In the genomic region with DNA sequence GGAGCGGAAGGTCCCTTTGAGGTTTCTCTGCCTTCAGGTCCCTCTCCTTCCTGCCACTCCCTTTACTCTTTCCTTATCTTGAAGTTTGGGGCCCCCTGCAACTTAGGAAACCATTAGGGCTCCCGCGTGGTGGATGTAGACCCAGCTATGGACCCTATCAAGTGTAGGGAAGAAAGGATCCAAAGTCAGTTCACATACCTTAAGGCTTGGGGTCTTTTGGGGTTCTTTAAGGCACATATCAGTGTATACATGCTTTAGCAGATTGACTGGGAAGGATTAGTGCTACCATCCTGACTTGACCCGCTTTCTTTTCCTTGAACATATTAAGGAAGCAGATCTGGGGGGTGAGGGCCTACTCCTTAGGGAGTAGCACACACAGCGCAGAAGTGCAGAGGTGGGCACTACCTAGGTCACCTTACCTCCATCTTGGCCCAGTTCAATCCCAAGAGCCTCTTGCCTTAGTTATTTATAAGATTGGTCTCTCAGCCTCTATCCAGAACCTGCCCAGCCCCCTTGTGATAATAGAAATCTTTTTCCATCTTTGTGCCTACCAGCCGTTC, we compare ENCODE assay signal across 11 mouse cellular contexts. TPM values are rescaled to one million over a fixed set of nuclear protein-coding genes. Genes with fewer than 3 reads are reported as not detected.
DNase-seq lines count a peak whose midpoint lies in the region; ATAC-seq and TF ChIP-seq lines count a peak whose summit lies in the region.
"Had no signal": no experiment of that assay in that cellular context is flagged by ENCODE, and none has a peak within 500 bp of the region (broad histone marks: within the 10 kb centered on the region; RNA-seq: fewer than 3 reads in every experiment).

No protein-coding gene starts in this region.

- WGBS in forebrain, embryonic 14.5 days = under 1% methylated on average over 6 of the region's 6 CpGs
- WGBS in limb, embryonic 11.5 days = 2% methylated on average over 6 of the region's 6 CpGs
- 2% methylated on average over 6 of the region's 6 CpGs for WGBS in olfactory bulb, adult 2 months

- DNase-seq in layer of hippocampus, adult 2 months (ENCODE audit: low spot score in 2 of 2) = no peak
- DNase-seq in layer of hippocampus, postnatal 25 days (ENCODE audit: extremely low spot score in 1 of 2, low spot score in 1 of 2) = no peak
- DNase-seq in forebrain, embryonic 14.5 days (ENCODE audit: low spot score) = peak; percentile 50
- DNase-seq in limb, embryonic 11.5 days (ENCODE audit: low spot score) = no peak
- no peak for DNase-seq in spleen, postnatal 4 days (ENCODE audit: low spot score in 2 of 2)
- no peak for DNase-seq in lung, adult 18-20 months
- DNase-seq: gastrocnemius, postnatal 14 days; liver, embryonic 13.5 days had no signal

- H3K36me3 ChIP-seq in forebrain, embryonic 14.5 days (ENCODE audit: control insufficient read depth, insufficient read depth, low read length) = peaks cover 77% of the 10 kb centered on the region
- H3K36me3 ChIP-seq in limb, embryonic 11.5 days (ENCODE audit: control insufficient read depth, insufficient read depth, low read length) = no peaks in the 10 kb centered on the region
- H3K36me3 ChIP-seq: kidney, embryonic 15.5 days; liver, embryonic 13.5 days had no signal

- no peak for ATAC-seq in forebrain, embryonic 14.5 days
- no peak for ATAC-seq in limb, embryonic 11.5 days (ENCODE audit: insufficient number of reproducible peaks, low FRiP score, low TSS enrichment, low read depth)
- no peak for ATAC-seq in inflammation-experienced regulatory T-cells, adult 6 months

- H3K9me3 ChIP-seq in forebrain, embryonic 14.5 days (replicated peaks; ENCODE audit: control insufficient read depth, low read length) = no peaks in the 10 kb centered on the region
- no peaks in the 10 kb centered on the region for H3K9me3 ChIP-seq in limb, embryonic 11.5 days (ENCODE audit: control insufficient read depth, low read length)
- H3K9me3 ChIP-seq: kidney, embryonic 15.5 days; liver, embryonic 13.5 days had no signal

- peaks cover 18% of the 10 kb centered on the region for H3K4me1 ChIP-seq in forebrain, embryonic 14.5 days (ENCODE audit: control insufficient read depth, insufficient read depth, low read length)
- H3K4me1 ChIP-seq in limb, embryonic 11.5 days (ENCODE audit: control insufficient read depth, insufficient read depth, low read length) = peaks cover 6% of the 10 kb centered on the region; the same call in 1 of the 2 replicates
- H3K4me1 ChIP-seq in olfactory bulb, adult 2 months (ENCODE audit: control insufficient read depth, insufficient read depth, low read length) = peaks cover 20% of the 10 kb centered on the region

- peak overlapping the region; percentile 100 for H3K9ac ChIP-seq in forebrain, embryonic 14.5 days (ENCODE audit: low read length)
- no peak overlapping the region for H3K9ac ChIP-seq in limb, embryonic 11.5 days (ENCODE audit: low read length)
- H3K9ac ChIP-seq: kidney, embryonic 15.5 days; liver, embryonic 13.5 days had no signal

- no peaks in the 10 kb centered on the region for H3K27me3 ChIP-seq in forebrain, embryonic 14.5 days (replicated peaks; ENCODE audit: control insufficient read depth, insufficient read depth, low read length)
- H3K27me3 ChIP-seq in limb, embryonic 11.5 days (ENCODE audit: control insufficient read depth, insufficient read depth, low read length) = peaks cover 100% of the 10 kb centered on the region

- peak overlapping the region; percentile 97 for H3K27ac ChIP-seq in layer of hippocampus, adult 2 months
- peak overlapping the region; percentile 100 for H3K27ac ChIP-seq in forebrain, embryonic 14.5 days (ENCODE audit: low read depth, low read length)
- H3K27ac ChIP-seq in limb, embryonic 11.5 days (replicated peaks; ENCODE audit: low read depth, low read length) = no peak overlapping the region
- H3K27ac ChIP-seq in olfactory bulb, adult 2 months (ENCODE audit: insufficient read depth, low read depth, low read length) = peak overlapping the region; percentile 91
- H3K27ac ChIP-seq: kidney, embryonic 15.5 days; liver, embryonic 13.5 days had no signal

- H3K4me3 ChIP-seq in layer of hippocampus, adult 2 months = peak overlapping the region; percentile 85
- peak overlapping the region; percentile 99 for H3K4me3 ChIP-seq in forebrain, embryonic 14.5 days (ENCODE audit: low read depth, low read length)
- H3K4me3 ChIP-seq in limb, embryonic 11.5 days (ENCODE audit: low read depth, low read length) = 0 out of 2 replicates have a peak overlapping the region, but pooled peaks have one; percentile 5
- H3K4me3 ChIP-seq in olfactory bulb, adult 2 months (ENCODE audit: insufficient read depth, low read depth, low read length) = peak overlapping the region; percentile 91
- H3K4me3 ChIP-seq: kidney, embryonic 15.5 days; liver, embryonic 13.5 days had no signal

- no peak for TF ChIP-seq CTCF in layer of hippocampus, adult 2 months (conservative IDR thresholded peaks at IDR 0.05)
- no peak for TF ChIP-seq CTCF in olfactory bulb, adult 2 months (IDR thresholded peaks at IDR 0.05; ENCODE audit: insufficient read depth, low read depth, low read length)

- TF ChIP-seq POLR2A in olfactory bulb, adult 2 months (IDR thresholded peaks at IDR 0.05; ENCODE audit: insufficient read depth, low read depth, low read length) = no peak

- H3K4me2 ChIP-seq in forebrain, embryonic 14.5 days (ENCODE audit: low read length) = peak overlapping the region; percentile 99
- no peak overlapping the region for H3K4me2 ChIP-seq in limb, embryonic 11.5 days (ENCODE audit: low read depth, severe bottlenecking)
- H3K4me2 ChIP-seq: kidney, embryonic 15.5 days; liver, embryonic 13.5 days had no signal

RNA-seq across cellular contexts. Expression of gene Polg, which starts 40.4 kb away (rescaled TPM):
- total RNA-seq in layer of hippocampus, adult 2 months (2021) = 100 to 1,000 TPM in 1 of 2 experiments, 10 to 100 TPM in 1; 76.5 to 101 TPM
- total RNA-seq in layer of hippocampus, postnatal 25 days (2021) = 10 to 100 TPM; 74.2 to 91.0 TPM
- polyA plus RNA-seq in forebrain, embryonic 14.5 days (2014; fragmentation: Nextera tagmentation; extraction: Ambion mirVana) = 20.2 and 23.4 TPM in 2 replicates
- polyA plus RNA-seq in limb, embryonic 11.5 days (2014; fragmentation: Nextera tagmentation; extraction: Ambion mirVana) = 32.1 and 36.6 TPM in 2 replicates
- polyA plus RNA-seq in olfactory bulb, adult 2 months (2012; ENCODE audit: insufficient read depth, insufficient read length, low replicate concordance, missing spikeins) = 134 TPM in 1 of 2 replicates, not detected in the other
- 10 to 100 TPM; 15.0 to 37.4 (median 27.3) TPM for polyA plus RNA-seq in inflammation-experienced regulatory T-cells, adult 6 months (2017; shearing (Covaris generic))

Comparison
In these comparisons a context has a peak if more than half of its experiments do, and no peak if none do; other contexts are left out.
1. H3K4me3 ChIP-seq: peak in every context shown above with its lines; median percentile 99 in forebrain, embryonic 14.5 days; 91 in olfactory bulb, adult 2 months; 85 in layer of hippocampus, adult 2 months; 5 in limb, embryonic 11.5 days.